Mouse (Mus musculus) macrophage (primary cell): Measurements from ENCODE around the gene Gab2. TPM values are rescaled to one million over a fixed set of nuclear protein-coding genes. Genes with fewer than 3 reads are reported as not detected.
A peak's percentile ranks its signal among the peaks of the same experiment; 100 is the strongest.

Experiments used
- H3K27ac ChIP-seq: fragments of 350-480 bp; formaldehyde crosslinking; 2 replicates; pipeline ENCODE4 v1.9.0; 2021
- H3K36me3 ChIP-seq: fragments of 350-480 bp; formaldehyde crosslinking; 2 replicates; pipeline ENCODE4 v1.9.0; 2021; ENCODE audit errors: inconsistent target
- H3K4me3 ChIP-seq: fragments of 350-480 bp; formaldehyde crosslinking; 2 replicates; pipeline ENCODE4 v1.9.0; 2021; ENCODE audit errors: inconsistent target
- H3K79me2 ChIP-seq: fragments of 350-480 bp; formaldehyde crosslinking; 2 replicates; pipeline ENCODE4 v1.9.0; 2021; ENCODE audit errors: inconsistent target
- WGBS: methylation state at CpG from one replicate; pipeline ENCODE4 v1.1.7; 2026; ENCODE audit warnings: inconsistent platforms; ENCODE audit not compliant: missing documents; 5-methylcytosine and 5-hydroxymethylcytosine counted together
- polyA plus RNA-seq: library from polyadenylated mRNA; stranded (reverse); fragments of 250-400 nt; gene quantifications from 3 replicates; pipeline ENCODE4 v1.2.4, GENCODE M21; 2018; ENCODE audit warnings: inconsistent platforms

The Gab2 gene
- polyA plus RNA-seq, 1 experiment from 2014 or later = 68.4 TPM

- Histone ChIP-seq H3K27ac (no peak overlapping the region), H3K79me2 (no peaks in the 10 kb centered on the region), H3K36me3 (peaks cover 25% of the 10 kb centered on the region), H3K4me3 (no peak overlapping the region)
- WGBS = 87% methylated on average over 10 of the region's 10 CpGs
Measured at GRCm38 (mm10) chr7:97345229-97345871, 264.0 kb downstream of the Gab2 start.

DNA sequence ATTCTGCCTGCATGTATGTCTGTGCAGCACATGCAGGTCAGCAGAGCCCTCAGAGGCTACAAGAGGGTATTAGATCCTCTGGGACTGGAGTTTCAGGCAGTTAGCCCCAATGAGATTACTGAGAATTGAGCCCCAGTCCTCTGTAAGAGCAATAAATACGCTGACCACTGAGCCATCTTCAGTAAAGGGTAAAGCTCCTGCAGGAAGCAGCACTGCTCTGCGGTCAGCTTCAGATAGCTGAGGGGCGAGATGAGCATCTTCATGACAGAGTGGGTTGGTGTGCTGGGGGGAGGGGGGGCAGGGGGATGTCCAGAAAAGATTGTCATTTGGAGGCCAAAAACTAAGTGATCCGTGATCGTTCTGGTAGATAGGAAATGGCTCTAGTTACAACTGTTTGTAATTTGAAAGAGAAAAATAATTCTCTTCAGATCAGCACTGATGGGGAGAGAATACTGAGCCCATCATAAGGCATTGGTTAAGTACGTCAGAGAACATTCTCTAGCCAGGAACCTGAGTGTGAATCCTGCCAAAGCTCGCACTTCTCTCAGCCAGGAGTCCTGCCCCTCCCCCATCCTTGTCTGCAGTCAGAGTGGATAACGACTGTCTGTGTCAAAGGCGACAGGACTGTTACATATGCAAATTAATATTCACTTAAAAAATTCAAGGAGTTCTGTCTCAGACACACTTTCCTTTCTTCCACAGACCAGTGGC, 264.9 kb downstream of the Gab2 start:
- Histone ChIP-seq H3K79me2 (no peaks in the 10 kb centered on the region), H3K4me3 (no peak overlapping the region), H3K36me3 (peaks cover 25% of the 10 kb centered on the region), H3K27ac (no peak overlapping the region)
- 89% methylated on average over 9 of the region's 9 CpGs for WGBS

DNA sequence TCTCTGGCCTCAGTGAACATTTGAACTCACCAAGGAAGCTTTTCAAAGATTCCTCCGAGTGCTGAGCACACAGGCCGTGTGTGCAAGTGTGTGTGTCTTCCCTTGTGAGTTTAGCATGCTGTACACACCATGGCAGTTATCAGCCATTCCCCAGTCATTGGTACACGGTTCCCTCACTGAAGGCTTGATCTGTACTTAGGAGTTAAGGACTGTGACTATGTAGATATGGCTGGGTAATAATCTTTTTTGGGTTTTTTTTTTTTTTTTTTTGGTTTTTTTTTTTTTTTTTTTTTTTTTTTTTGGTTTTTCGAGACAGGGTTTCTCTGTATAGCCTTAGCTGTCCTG, 265.4 kb downstream of the Gab2 start:
- 93% methylated on average over 3 of the region's 4 CpGs for WGBS
- Histone ChIP-seq H3K79me2 (no peaks in the 10 kb centered on the region), H3K36me3 (peaks cover 25% of the 10 kb centered on the region), H3K27ac (no peak overlapping the region), H3K4me3 (no peak overlapping the region)

DNA sequence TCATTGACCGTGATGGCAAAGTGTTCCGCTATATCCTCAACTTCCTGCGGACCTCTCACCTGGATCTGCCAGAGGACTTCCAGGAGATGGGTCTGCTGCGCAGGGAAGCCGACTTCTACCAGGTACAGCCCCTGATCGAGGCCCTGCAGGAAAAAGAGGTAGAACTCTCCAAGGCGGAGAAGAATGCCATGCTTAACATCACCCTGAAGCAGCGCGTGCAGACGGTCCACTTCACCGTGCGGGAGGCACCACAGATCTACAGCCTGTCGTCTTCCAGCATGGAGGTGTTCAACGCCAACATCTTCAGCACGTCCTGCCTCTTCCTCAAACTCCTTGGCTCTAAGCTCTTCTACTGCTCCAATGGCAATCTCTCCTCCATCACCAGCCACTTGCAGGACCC, 266.1 kb downstream of the Gab2 start:
- 95% methylated on average over 15 of the region's 15 CpGs for WGBS
- no peak overlapping the region for H3K27ac ChIP-seq
- no peak overlapping the region for H3K4me3 ChIP-seq
- no peaks in the 10 kb centered on the region for H3K79me2 ChIP-seq
- peaks cover 25% of the 10 kb centered on the region for H3K36me3 ChIP-seq

- no peak overlapping the region for H3K27ac ChIP-seq
- no peaks in the 10 kb centered on the region for H3K79me2 ChIP-seq
- no peak overlapping the region for H3K4me3 ChIP-seq
- peaks cover 25% of the 10 kb centered on the region for H3K36me3 ChIP-seq
- 94% methylated on average over 3 of the region's 3 CpGs for WGBS
Measured at GRCm38 (mm10) chr7:97348318-97348717, 266.9 kb downstream of the Gab2 start.

DNA sequence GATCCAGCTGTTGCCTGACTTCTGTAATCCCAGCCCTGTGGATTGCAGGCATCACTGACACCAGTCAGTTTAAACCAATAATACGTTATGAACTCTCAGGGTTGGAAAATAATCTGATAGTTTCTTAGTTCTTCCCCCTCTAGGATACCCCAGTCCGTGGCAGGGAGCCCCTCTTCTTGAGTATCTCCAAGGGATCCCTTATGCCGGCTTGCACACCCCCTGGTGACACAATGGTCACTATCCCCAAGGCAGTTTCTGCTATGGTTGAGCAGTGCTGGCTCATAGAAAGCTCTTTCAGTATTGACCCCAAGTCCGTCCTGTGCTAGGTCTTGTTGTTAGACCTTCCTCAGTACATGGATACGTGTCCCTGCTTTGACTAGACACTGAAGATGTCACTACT, 267.4 kb downstream of the Gab2 start:
- Histone ChIP-seq H3K4me3 (no peak overlapping the region), H3K27ac (no peak overlapping the region), H3K36me3 (peaks cover 25% of the 10 kb centered on the region), H3K79me2 (no peaks in the 10 kb centered on the region)
- 92% methylated on average over 5 of the region's 5 CpGs for WGBS

GRCm38 (mm10) chr7:97349438-97349837, 268.1 kb downstream of the Gab2 start:
- Histone ChIP-seq H3K4me3 (no peak overlapping the region), H3K36me3 (peaks cover 25% of the 10 kb centered on the region), H3K79me2 (no peaks in the 10 kb centered on the region), H3K27ac (no peak overlapping the region)
- WGBS = 94% methylated on average over 6 of the region's 6 CpGs

DNA sequence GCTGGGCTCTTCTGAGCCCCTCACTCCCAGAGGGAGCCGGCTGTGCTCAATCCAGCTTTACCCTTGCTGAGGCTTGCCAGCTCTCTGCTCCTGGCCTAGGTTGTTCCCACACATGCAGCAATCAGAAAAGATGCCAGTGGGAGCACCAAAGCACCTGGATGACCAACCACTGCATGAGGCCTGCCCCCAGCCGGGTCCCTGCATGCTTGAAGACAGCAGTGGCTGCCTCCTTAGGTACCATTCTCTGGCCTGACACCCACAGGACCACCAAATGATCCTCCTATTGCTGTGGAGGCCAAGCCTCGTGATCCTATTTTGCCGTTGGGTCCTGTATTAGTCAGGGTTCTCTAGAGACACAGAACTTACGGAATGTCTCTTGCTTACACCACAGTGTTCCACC, 269.5 kb downstream of the Gab2 start:
- H3K4me3 ChIP-seq = no peak overlapping the region
- peaks cover 25% of the 10 kb centered on the region for H3K36me3 ChIP-seq
- H3K79me2 ChIP-seq = no peaks in the 10 kb centered on the region
- no peak overlapping the region for H3K27ac ChIP-seq
- WGBS = 94% methylated on average over 5 of the region's 5 CpGs

DNA sequence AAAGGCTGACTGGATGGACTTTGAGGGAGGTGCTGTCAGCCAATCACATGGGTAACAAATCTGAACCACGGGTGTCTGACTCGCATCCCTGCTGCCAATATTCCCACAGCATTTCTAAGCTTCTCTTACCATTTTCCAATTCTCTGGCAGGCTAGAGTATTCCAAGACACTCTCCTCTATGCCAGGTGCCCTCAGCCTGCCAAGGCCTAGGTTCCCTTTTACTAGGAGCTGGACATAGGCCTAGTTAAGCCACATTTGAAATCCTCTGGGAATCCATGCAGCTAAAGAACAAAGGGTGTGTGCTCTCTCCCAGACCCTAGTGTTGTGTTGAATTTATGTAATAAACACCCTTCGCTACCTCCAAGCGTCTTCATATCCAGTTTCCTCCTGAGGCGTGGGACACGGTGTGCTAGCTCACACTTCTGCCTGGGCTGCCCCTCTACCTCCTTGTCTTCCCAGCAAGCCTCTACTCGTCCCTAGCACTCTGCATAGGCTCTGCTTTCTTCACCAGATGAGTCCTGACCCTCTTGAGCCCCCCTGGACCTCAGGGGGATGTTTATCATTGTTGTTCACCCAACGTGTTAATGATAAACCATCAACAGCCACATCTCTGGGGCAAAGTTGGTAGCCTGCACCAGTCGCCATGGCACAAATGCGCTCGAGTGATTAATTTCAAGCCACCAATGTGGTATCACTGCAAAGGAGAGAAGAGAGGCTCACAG, 270.6 kb downstream of the Gab2 start:
- Histone ChIP-seq H3K79me2 (no peaks in the 10 kb centered on the region), H3K27ac (no peak overlapping the region), H3K4me3 (no peak overlapping the region), H3K36me3 (peaks cover 25% of the 10 kb centered on the region)
- 95% methylated on average over 11 of the region's 11 CpGs for WGBS

GRCm38 (mm10) chr7:97353356-97353755, 272.0 kb downstream of the Gab2 start:
- H3K4me3 ChIP-seq = no peak overlapping the region
- WGBS = 95% methylated on average over 6 of the region's 6 CpGs
- H3K27ac ChIP-seq = no peak overlapping the region
- no peaks in the 10 kb centered on the region for H3K79me2 ChIP-seq
- H3K36me3 ChIP-seq = peaks cover 13% of the 10 kb centered on the region

- Histone ChIP-seq H3K79me2 (no peaks in the 10 kb centered on the region), H3K36me3 (no peaks in the 10 kb centered on the region), H3K4me3 (no peak overlapping the region), H3K27ac (peak overlapping the region; percentile 97)
- 48% methylated on average over 13 of the region's 13 CpGs for WGBS
Measured at GRCm38 (mm10) chr7:97355068-97355841, 273.9 kb downstream of the Gab2 start.

- WGBS = 63% methylated on average over 5 of the region's 5 CpGs
- H3K79me2 ChIP-seq = no peaks in the 10 kb centered on the region
- H3K27ac ChIP-seq = peak overlapping the region; percentile 97
- no peaks in the 10 kb centered on the region for H3K36me3 ChIP-seq
- H3K4me3 ChIP-seq = no peak overlapping the region
Measured at GRCm38 (mm10) chr7:97356253-97356652, 274.9 kb downstream of the Gab2 start.

- WGBS = 70% methylated on average over 5 of the region's 5 CpGs
- Histone ChIP-seq H3K79me2 (no peaks in the 10 kb centered on the region), H3K4me3 (no peak overlapping the region), H3K36me3 (no peaks in the 10 kb centered on the region), H3K27ac (peak overlapping the region; percentile 97)
Measured at GRCm38 (mm10) chr7:97356875-97357276, 275.5 kb downstream of the Gab2 start.

DNA sequence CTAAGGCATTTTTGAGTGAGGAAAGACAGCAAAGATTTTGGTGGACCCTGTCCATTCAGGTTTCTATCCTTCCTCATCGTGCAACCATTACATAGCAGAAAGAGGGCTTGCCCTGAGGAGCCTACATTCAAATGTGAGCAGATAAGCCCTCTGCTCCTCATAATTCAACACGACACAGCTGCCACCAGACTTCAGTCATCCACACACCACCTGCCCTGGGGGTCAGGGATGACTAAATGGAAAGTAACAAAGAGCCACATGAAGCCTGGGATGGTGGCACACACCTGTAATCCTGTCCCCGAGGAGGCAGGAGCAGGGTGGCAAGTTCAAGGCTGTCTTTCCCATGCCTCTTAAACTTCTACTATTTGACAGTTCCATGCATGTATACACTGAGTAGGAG, 276.5 kb downstream of the Gab2 start:
- H3K79me2 ChIP-seq = no peaks in the 10 kb centered on the region
- H3K4me3 ChIP-seq = no peak overlapping the region
- peak overlapping the region; percentile 97 for H3K27ac ChIP-seq
- no peaks in the 10 kb centered on the region for H3K36me3 ChIP-seq
- 87% methylated on average over 3 of the region's 3 CpGs for WGBS
